Mouse (Mus musculus) liver, postnatal 0 days (tissue): Measurements from ENCODE around the gene Taok1.

ENCODE experiments used
- CTCF ChIP-seq: sonication (generic); IDR thresholded peaks from 2 replicates; pipeline ENCODE4 v1.5.1; 2016; ENCODE audit warnings: antibody characterized with exemption, low read depth
- EP300 ChIP-seq: IDR thresholded peaks from 2 replicates; pipeline ENCODE4 v1.6.1; 2016; ENCODE audit warnings: antibody characterized with exemption, low read depth, mild to moderate bottlenecking

- TF ChIP-seq CTCF = 0 out of 2 replicates have a peak, but pooled peaks have one; percentile 4
- TF ChIP-seq EP300 = no peak
Observed at GRCm38 (mm10) chr11:77520601-77521529, 86.8 kb downstream of the Taok1 start.
